Mouse (Mus musculus): Measurements from ENCODE around the gene Pygo1. TPM values are rescaled to one million over a fixed set of nuclear protein-coding genes. Genes with fewer than 3 reads are reported as not detected.

Pygo1 gene
- polyA plus RNA-seq (2014; fragmentation: Nextera tagmentation; extraction: Ambion mirVana): 10.1 and 10.8 TPM in 2 replicates

- ATAC-seq (ENCODE audit: low FRiP score) (peak; percentile 86), DNase-seq (ENCODE audit: low spot score, missing footprints) (peak; percentile 96)
- no peaks in the 10 kb centered on the region for H3K9me3 ChIP-seq (ENCODE audit: control insufficient read depth, low read length)
- under 1% methylated on average over 83 of the region's 108 CpGs for WGBS
- H3K4me2 ChIP-seq: peak within 1 kb of the TSS; percentile 94
- peak within 1 kb of the TSS; percentile 95 for H3K9ac ChIP-seq (ENCODE audit: low read length)
- H3K27me3 ChIP-seq (ENCODE audit: control insufficient read depth, insufficient read depth, low read length): no peaks in the 10 kb centered on the region
- H3K4me1 ChIP-seq (ENCODE audit: control insufficient read depth, insufficient read depth, low read length): peaks cover 9% of the 10 kb centered on the region; the same call in 1 of the 2 replicates
- peak within 1 kb of the TSS; percentile 73 for H3K4me3 ChIP-seq (ENCODE audit: low read depth, low read length)
- peak within 1 kb of the TSS; percentile 69 for H3K27ac ChIP-seq (ENCODE audit: low read depth, low read length)
- H3K36me3 ChIP-seq (ENCODE audit: control insufficient read depth, insufficient read depth, low read length): no peaks in the 10 kb centered on the region
These were observed at the start of gene Pygo1 for GRCm38 (mm10) chr9:72925021-72925934. TSS of gene Pygo1 (plus strand) at chr9:72925645.

DNA sequence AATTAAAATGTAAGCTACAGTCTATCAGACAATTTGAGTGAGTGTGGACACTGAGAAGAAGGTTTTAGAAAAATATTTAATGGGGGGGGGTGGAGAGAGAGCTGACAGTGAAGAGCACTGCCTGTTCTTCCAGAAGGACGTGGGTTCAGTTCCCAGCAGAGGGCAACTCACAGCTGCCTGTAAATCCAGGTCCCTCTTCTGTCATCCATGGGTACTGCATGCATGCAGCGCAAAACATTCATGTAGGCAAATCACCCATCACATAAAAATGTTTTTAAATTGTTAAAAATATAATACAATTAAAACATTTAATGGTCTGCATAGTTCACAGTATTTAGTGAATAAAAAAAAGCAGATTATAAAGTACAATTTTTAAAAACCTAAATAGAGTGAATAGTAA is 49.6 kb upstream of the Pygo1 start:
- peaks cover 51% of the 10 kb centered on the region for H3K4me1 ChIP-seq (ENCODE audit: control insufficient read depth, insufficient read depth, low read length)
- H3K4me3 ChIP-seq (ENCODE audit: low read depth, low read length): no peak overlapping the region
- WGBS: 90% methylated on average over 2 of the region's 2 CpGs
- no peaks in the 10 kb centered on the region for H3K9me3 ChIP-seq (ENCODE audit: control insufficient read depth, low read length)
- DNase-seq (ENCODE audit: low spot score, missing footprints) (no peak), ATAC-seq (ENCODE audit: low FRiP score) (no peak)
- no peaks in the 10 kb centered on the region for H3K27me3 ChIP-seq (ENCODE audit: control insufficient read depth, insufficient read depth, low read length)
- H3K4me2 ChIP-seq: no peak overlapping the region
- H3K36me3 ChIP-seq (ENCODE audit: control insufficient read depth, insufficient read depth, low read length): no peaks in the 10 kb centered on the region
- no peak overlapping the region for H3K27ac ChIP-seq (ENCODE audit: low read depth, low read length)
- H3K9ac ChIP-seq (ENCODE audit: low read length): no peak overlapping the region

DNA sequence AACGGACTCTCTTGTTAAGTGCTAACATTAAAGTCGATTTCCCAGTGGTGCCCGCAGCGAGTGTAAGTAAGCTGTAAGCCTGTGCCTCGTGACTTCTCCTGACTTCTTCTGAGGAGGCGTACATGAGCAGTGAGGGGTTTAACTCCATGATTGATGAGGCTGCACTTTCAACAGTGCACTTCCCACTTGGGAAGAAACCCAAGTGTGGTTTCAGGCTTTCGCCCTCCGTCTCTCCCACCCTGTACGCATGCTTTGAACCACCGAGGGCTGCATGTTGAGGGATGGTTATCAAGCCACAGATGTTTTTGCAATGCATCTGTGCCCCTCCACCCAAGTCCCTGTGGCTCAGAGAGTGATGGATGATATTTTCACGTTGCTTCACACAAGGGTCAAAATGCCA is 47.5 kb upstream of the Pygo1 start:
- Histone ChIP-seq H3K4me3 (ENCODE audit: low read depth, low read length) (no peak overlapping the region), H3K36me3 (ENCODE audit: control insufficient read depth, insufficient read depth, low read length) (no peaks in the 10 kb centered on the region), H3K9ac (ENCODE audit: low read length) (no peak overlapping the region), H3K27ac (ENCODE audit: low read depth, low read length) (no peak overlapping the region), H3K9me3 (ENCODE audit: control insufficient read depth, low read length) (no peaks in the 10 kb centered on the region), H3K27me3 (ENCODE audit: control insufficient read depth, insufficient read depth, low read length) (no peaks in the 10 kb centered on the region), H3K4me2 (no peak overlapping the region), H3K4me1 (ENCODE audit: control insufficient read depth, insufficient read depth, low read length) (peaks cover 45% of the 10 kb centered on the region)
- 43% methylated on average over 11 of the region's 11 CpGs for WGBS
- DNase-seq (ENCODE audit: low spot score, missing footprints): peak; percentile 88
- ATAC-seq (ENCODE audit: low FRiP score): no peak

DNA sequence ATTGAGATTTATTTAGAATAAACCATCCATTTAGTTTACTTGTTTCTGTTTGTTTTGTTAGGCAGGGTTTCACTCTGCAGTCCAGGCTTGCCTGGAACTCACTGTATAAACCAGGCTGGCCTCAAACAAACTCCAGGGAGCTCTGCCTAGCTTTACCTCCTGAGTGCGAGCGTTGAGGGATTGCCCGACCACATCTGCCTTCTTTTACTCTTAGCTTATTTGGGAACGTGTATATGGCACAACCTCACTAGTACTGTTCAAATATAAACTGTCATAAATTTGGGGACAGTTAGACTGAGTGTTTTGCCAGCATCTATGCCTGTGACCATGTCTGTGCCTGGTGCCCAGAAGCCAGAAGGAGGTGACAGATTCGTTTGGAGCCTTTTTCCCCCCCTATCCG is 46.8 kb upstream of the Pygo1 start:
- Histone ChIP-seq H3K4me3 (ENCODE audit: low read depth, low read length) (no peak overlapping the region), H3K27me3 (ENCODE audit: control insufficient read depth, insufficient read depth, low read length) (no peaks in the 10 kb centered on the region), H3K36me3 (ENCODE audit: control insufficient read depth, insufficient read depth, low read length) (no peaks in the 10 kb centered on the region), H3K4me1 (ENCODE audit: control insufficient read depth, insufficient read depth, low read length) (peaks cover 45% of the 10 kb centered on the region), H3K4me2 (no peak overlapping the region), H3K9ac (ENCODE audit: low read length) (no peak overlapping the region), H3K9me3 (ENCODE audit: control insufficient read depth, low read length) (no peaks in the 10 kb centered on the region), H3K27ac (ENCODE audit: low read depth, low read length) (peak overlapping the region; percentile 22; the same call in 1 of the 2 replicates)
- ATAC-seq (ENCODE audit: low FRiP score): no peak
- WGBS: 37% methylated on average over 6 of the region's 6 CpGs
- DNase-seq (ENCODE audit: low spot score, missing footprints): peak; percentile 88

GRCm38 (mm10) chr9:72879601-72880000 is 45.8 kb upstream of the Pygo1 start:
- Histone ChIP-seq H3K36me3 (ENCODE audit: control insufficient read depth, insufficient read depth, low read length) (no peaks in the 10 kb centered on the region), H3K4me3 (ENCODE audit: low read depth, low read length) (no peak overlapping the region), H3K4me1 (ENCODE audit: control insufficient read depth, insufficient read depth, low read length) (peaks cover 45% of the 10 kb centered on the region), H3K27ac (ENCODE audit: low read depth, low read length) (peak overlapping the region; percentile 93), H3K9ac (ENCODE audit: low read length) (no peak overlapping the region), H3K9me3 (ENCODE audit: control insufficient read depth, low read length) (no peaks in the 10 kb centered on the region), H3K4me2 (no peak overlapping the region), H3K27me3 (ENCODE audit: control insufficient read depth, insufficient read depth, low read length) (no peaks in the 10 kb centered on the region)
- WGBS: 22% methylated on average over 3 of the region's 3 CpGs
- ATAC-seq (ENCODE audit: low FRiP score): no peak
- DNase-seq (ENCODE audit: low spot score, missing footprints): peak; percentile 92

- DNase-seq (ENCODE audit: low spot score, missing footprints) (peak; percentile 95), ATAC-seq (ENCODE audit: low FRiP score) (peak; percentile 87)
- H3K9ac ChIP-seq (ENCODE audit: low read length): peak overlapping the region; percentile 46; the same call in 1 of the 2 replicates
- peaks cover 45% of the 10 kb centered on the region for H3K4me1 ChIP-seq (ENCODE audit: control insufficient read depth, insufficient read depth, low read length)
- WGBS: 10% methylated on average over 16 of the region's 16 CpGs
- no peaks in the 10 kb centered on the region for H3K9me3 ChIP-seq (ENCODE audit: control insufficient read depth, low read length)
- no peaks in the 10 kb centered on the region for H3K27me3 ChIP-seq (ENCODE audit: control insufficient read depth, insufficient read depth, low read length)
- H3K4me2 ChIP-seq: peak overlapping the region; percentile 6; the same call in 1 of the 2 replicates
- no peak overlapping the region for H3K4me3 ChIP-seq (ENCODE audit: low read depth, low read length)
- H3K27ac ChIP-seq (ENCODE audit: low read depth, low read length): peak overlapping the region; percentile 93
- H3K36me3 ChIP-seq (ENCODE audit: control insufficient read depth, insufficient read depth, low read length): no peaks in the 10 kb centered on the region
These were observed 45.1 kb upstream of the Pygo1 start for GRCm38 (mm10) chr9:72880225-72880960.

GRCm38 (mm10) chr9:72881026-72881768 is 44.2 kb upstream of the Pygo1 start:
- peaks cover 45% of the 10 kb centered on the region for H3K4me1 ChIP-seq (ENCODE audit: control insufficient read depth, insufficient read depth, low read length)
- H3K27me3 ChIP-seq (ENCODE audit: control insufficient read depth, insufficient read depth, low read length): no peaks in the 10 kb centered on the region
- peak overlapping the region; percentile 46; the same call in 1 of the 2 replicates for H3K9ac ChIP-seq (ENCODE audit: low read length)
- 7% methylated on average over 15 of the region's 15 CpGs for WGBS
- H3K27ac ChIP-seq (ENCODE audit: low read depth, low read length): peak overlapping the region; percentile 93
- H3K4me3 ChIP-seq (ENCODE audit: low read depth, low read length): no peak overlapping the region
- H3K36me3 ChIP-seq (ENCODE audit: control insufficient read depth, insufficient read depth, low read length): no peaks in the 10 kb centered on the region
- H3K9me3 ChIP-seq (ENCODE audit: control insufficient read depth, low read length): no peaks in the 10 kb centered on the region
- H3K4me2 ChIP-seq: 0 out of 2 replicates have a peak overlapping the region, but pooled peaks have one; percentile 10
- ATAC-seq (ENCODE audit: low FRiP score) (no peak), DNase-seq (ENCODE audit: low spot score, missing footprints) (peak; percentile 93)

DNA sequence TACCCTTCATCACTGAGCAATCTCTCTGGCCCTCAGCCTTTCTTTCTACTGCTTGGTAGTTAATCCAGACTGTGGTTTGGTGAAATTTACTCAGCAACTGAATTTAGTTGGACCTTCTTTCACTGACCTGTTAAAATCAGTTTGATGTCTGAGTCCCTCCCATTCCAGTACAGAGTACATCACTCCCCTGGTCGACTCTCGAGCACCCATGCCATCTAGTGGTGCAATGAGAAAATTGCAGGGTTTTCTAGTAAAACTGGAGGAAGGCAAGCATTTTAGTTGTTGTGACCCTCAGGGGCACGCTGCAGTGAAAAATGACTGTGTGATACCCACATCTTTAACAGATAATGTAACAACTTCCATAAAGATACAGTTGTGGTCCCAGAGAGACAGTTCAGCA is 41.5 kb upstream of the Pygo1 start:
- Histone ChIP-seq H3K9ac (ENCODE audit: low read length) (no peak overlapping the region), H3K9me3 (ENCODE audit: control insufficient read depth, low read length) (no peaks in the 10 kb centered on the region), H3K4me2 (no peak overlapping the region), H3K27ac (ENCODE audit: low read depth, low read length) (no peak overlapping the region), H3K27me3 (ENCODE audit: control insufficient read depth, insufficient read depth, low read length) (no peaks in the 10 kb centered on the region), H3K4me1 (ENCODE audit: control insufficient read depth, insufficient read depth, low read length) (peaks cover 27% of the 10 kb centered on the region), H3K4me3 (ENCODE audit: low read depth, low read length) (no peak overlapping the region), H3K36me3 (ENCODE audit: control insufficient read depth, insufficient read depth, low read length) (no peaks in the 10 kb centered on the region)
- 18% methylated on average over 3 of the region's 3 CpGs for WGBS
- peak; percentile 94 for DNase-seq (ENCODE audit: low spot score, missing footprints)
- peak; percentile 56 for ATAC-seq (ENCODE audit: low FRiP score)
